Mouse (Mus musculus): ENCODE data around the gene Gcnt2. TPM values are rescaled to one million over a fixed set of nuclear protein-coding genes. Genes with fewer than 3 reads are reported as not detected.

The Gcnt2 gene
- total RNA-seq, 1 experiment: 21.8 TPM

- DNase-seq (ENCODE audit: low read depth, low spot score): no peak
- H3K36me3 ChIP-seq (ENCODE audit: control insufficient read depth, insufficient read depth, low read length, poor library complexity, severe bottlenecking): no peaks in the 10 kb centered on the region
- no peak overlapping the region for H3K9ac ChIP-seq (ENCODE audit: insufficient read depth, low read depth, low read length, poor library complexity, severe bottlenecking)
- H3K9me3 ChIP-seq (ENCODE audit: control insufficient read depth, insufficient read depth, low read depth, low read length): no peaks in the 10 kb centered on the region
- peaks cover 15 to 20% of the 10 kb centered on the region in 2 experiments for H3K4me1 ChIP-seq (ENCODE audit: control insufficient read depth in 2 of 2, insufficient read depth in 2 of 2, low read length in 2 of 2, poor library complexity in 1 of 2)
- H3K27ac ChIP-seq (ENCODE audit: insufficient read depth, low read depth, low read length, poor library complexity, severe bottlenecking): no peak overlapping the region
- in situ Hi-C loops (cut with MboI; ENCODE audit: low sequenced_read_pairs in 2 of 2, unreplicated experiment in 2 of 2): no loop called here
- TF ChIP-seq ZC3H11A (IDR thresholded peaks at IDR 0.05; ENCODE audit: borderline replicate concordance, low read depth, low read length) (no peak), HCFC1 (IDR thresholded peaks at IDR 0.05; ENCODE audit: borderline replicate concordance, insufficient read depth, low read length) (no peak), ZNF384 (IDR thresholded peaks at IDR 0.05; ENCODE audit: low read depth, low read length) (no peak), MAFK (IDR thresholded peaks at IDR 0.05; ENCODE audit: insufficient read depth, low read depth, low read length) (no peak), CHD2 (IDR thresholded peaks at IDR 0.05; ENCODE audit: low read depth, low read length) (no peak)
- H3K4me3 ChIP-seq (ENCODE audit: insufficient read depth in 1 of 2, low read depth in 1 of 2, low read length in 2 of 2, poor library complexity in 1 of 2, severe bottlenecking in 1 of 2): no peak overlapping the region
Measured at GRCm38 (mm10) chr13:40968564-40968963, 109.0 kb downstream of the Gcnt2 start.

- DNase-seq (ENCODE audit: low read depth, low spot score): no peak
- Histone ChIP-seq H3K27ac (ENCODE audit: insufficient read depth, low read depth, low read length, poor library complexity, severe bottlenecking) (no peak overlapping the region), H3K4me1 (ENCODE audit: control insufficient read depth in 2 of 2, insufficient read depth in 2 of 2, low read length in 2 of 2, poor library complexity in 1 of 2) (peaks cover 15 to 20% of the 10 kb centered on the region in 2 experiments), H3K9ac (ENCODE audit: insufficient read depth, low read depth, low read length, poor library complexity, severe bottlenecking) (no peak overlapping the region), H3K4me3 (ENCODE audit: insufficient read depth in 1 of 2, low read depth in 1 of 2, low read length in 2 of 2, poor library complexity in 1 of 2, severe bottlenecking in 1 of 2) (no peak overlapping the region), H3K9me3 (ENCODE audit: control insufficient read depth, insufficient read depth, low read depth, low read length) (no peaks in the 10 kb centered on the region), H3K36me3 (ENCODE audit: control insufficient read depth, insufficient read depth, low read length, poor library complexity, severe bottlenecking) (no peaks in the 10 kb centered on the region)
- in situ Hi-C loops (cut with MboI; ENCODE audit: low sequenced_read_pairs in 2 of 2, unreplicated experiment in 2 of 2): no loop called here
- TF ChIP-seq ZC3H11A (IDR thresholded peaks at IDR 0.05; ENCODE audit: borderline replicate concordance, low read depth, low read length) (no peak), CHD2 (IDR thresholded peaks at IDR 0.05; ENCODE audit: low read depth, low read length) (no peak), MAFK (IDR thresholded peaks at IDR 0.05; ENCODE audit: insufficient read depth, low read depth, low read length) (no peak), HCFC1 (IDR thresholded peaks at IDR 0.05; ENCODE audit: borderline replicate concordance, insufficient read depth, low read length) (no peak), ZNF384 (IDR thresholded peaks at IDR 0.05; ENCODE audit: low read depth, low read length) (no peak)
Measured at GRCm38 (mm10) chr13:40969761-40970390, 110.3 kb downstream of the Gcnt2 start.

GRCm38 (mm10) chr13:40971261-40971660 is 111.7 kb downstream of the Gcnt2 start:
- TF ChIP-seq CHD2 (IDR thresholded peaks at IDR 0.05; ENCODE audit: low read depth, low read length) (no peak), HCFC1 (IDR thresholded peaks at IDR 0.05; ENCODE audit: borderline replicate concordance, insufficient read depth, low read length) (no peak), MAFK (IDR thresholded peaks at IDR 0.05; ENCODE audit: insufficient read depth, low read depth, low read length) (no peak), ZNF384 (IDR thresholded peaks at IDR 0.05; ENCODE audit: low read depth, low read length) (no peak), ZC3H11A (IDR thresholded peaks at IDR 0.05; ENCODE audit: borderline replicate concordance, low read depth, low read length) (no peak)
- DNase-seq (ENCODE audit: low read depth, low spot score): no peak
- in situ Hi-C loops (cut with MboI; ENCODE audit: low sequenced_read_pairs in 2 of 2, unreplicated experiment in 2 of 2): no loop called here
- no peaks in the 10 kb centered on the region for H3K36me3 ChIP-seq (ENCODE audit: control insufficient read depth, insufficient read depth, low read length, poor library complexity, severe bottlenecking)
- no peaks in the 10 kb centered on the region for H3K9me3 ChIP-seq (ENCODE audit: control insufficient read depth, insufficient read depth, low read depth, low read length)
- H3K4me3 ChIP-seq (ENCODE audit: insufficient read depth in 1 of 2, low read depth in 1 of 2, low read length in 2 of 2, poor library complexity in 1 of 2, severe bottlenecking in 1 of 2): no peak overlapping the region
- H3K9ac ChIP-seq (ENCODE audit: insufficient read depth, low read depth, low read length, poor library complexity, severe bottlenecking): no peak overlapping the region
- peaks cover 15 to 20% of the 10 kb centered on the region in 2 experiments for H3K4me1 ChIP-seq (ENCODE audit: control insufficient read depth in 2 of 2, insufficient read depth in 2 of 2, low read length in 2 of 2, poor library complexity in 1 of 2)
- H3K27ac ChIP-seq (ENCODE audit: insufficient read depth, low read depth, low read length, poor library complexity, severe bottlenecking): no peak overlapping the region

GRCm38 (mm10) chr13:40971831-40972230 is 112.3 kb downstream of the Gcnt2 start:
- DNase-seq (ENCODE audit: low read depth, low spot score): no peak
- no peak overlapping the region for H3K4me3 ChIP-seq (ENCODE audit: insufficient read depth in 1 of 2, low read depth in 1 of 2, low read length in 2 of 2, poor library complexity in 1 of 2, severe bottlenecking in 1 of 2)
- H3K36me3 ChIP-seq (ENCODE audit: control insufficient read depth, insufficient read depth, low read length, poor library complexity, severe bottlenecking): no peaks in the 10 kb centered on the region
- in situ Hi-C loops (cut with MboI; ENCODE audit: low sequenced_read_pairs in 2 of 2, unreplicated experiment in 2 of 2): no loop called here
- H3K9me3 ChIP-seq (ENCODE audit: control insufficient read depth, insufficient read depth, low read depth, low read length): no peaks in the 10 kb centered on the region
- H3K4me1 ChIP-seq (ENCODE audit: control insufficient read depth in 2 of 2, insufficient read depth in 2 of 2, low read length in 2 of 2, poor library complexity in 1 of 2): peaks cover 15 to 20% of the 10 kb centered on the region in 2 experiments
- H3K27ac ChIP-seq (ENCODE audit: insufficient read depth, low read depth, low read length, poor library complexity, severe bottlenecking): no peak overlapping the region
- TF ChIP-seq CHD2 (IDR thresholded peaks at IDR 0.05; ENCODE audit: low read depth, low read length) (no peak), ZC3H11A (IDR thresholded peaks at IDR 0.05; ENCODE audit: borderline replicate concordance, low read depth, low read length) (no peak), ZNF384 (IDR thresholded peaks at IDR 0.05; ENCODE audit: low read depth, low read length) (no peak), HCFC1 (IDR thresholded peaks at IDR 0.05; ENCODE audit: borderline replicate concordance, insufficient read depth, low read length) (no peak)
- H3K9ac ChIP-seq (ENCODE audit: insufficient read depth, low read depth, low read length, poor library complexity, severe bottlenecking): no peak overlapping the region
